Mouse (Mus musculus) cortical plate, adult 2 months (tissue): ENCODE data around the gene Adcy9.

ENCODE experiments used
- CTCF ChIP-seq: fragments of 200-500 bp; IDR thresholded peaks from 2 replicates; pipeline ENCODE4 v1.5.1; 2011; ENCODE audit warnings: mild to moderate bottlenecking, control low read depth, low read length; ENCODE audit not compliant: insufficient read depth; ENCODE audit errors: extremely low read depth
- POLR2A ChIP-seq: fragments of 200-500 bp; IDR thresholded peaks from 2 replicates; pipeline ENCODE4 v1.6.1; 2011; ENCODE audit warnings: mild to moderate bottlenecking, low read length, control low read depth; ENCODE audit not compliant: insufficient read depth; ENCODE audit errors: extremely low read depth

DNA sequence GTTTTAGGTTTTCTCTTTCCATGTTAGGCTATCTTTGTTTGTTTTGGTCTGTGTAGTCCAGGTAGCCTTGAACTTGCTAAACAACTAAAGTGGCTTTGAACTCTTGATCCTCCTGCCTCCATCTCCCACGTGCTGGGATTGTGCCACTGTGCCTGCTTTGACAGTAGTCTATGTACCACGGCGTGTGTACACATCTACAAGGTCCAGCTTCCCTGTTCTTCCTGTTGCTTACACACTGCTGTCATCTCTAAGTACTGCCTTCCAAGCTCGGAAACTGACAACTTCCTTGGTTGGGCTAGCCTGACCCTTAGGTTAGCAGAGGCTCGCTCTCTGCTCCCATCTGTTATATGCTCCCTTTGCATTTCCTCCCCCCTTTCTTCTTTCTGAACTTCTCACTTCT lies 116.7 kb downstream of the Adcy9 start:
- TF ChIP-seq CTCF = no peak
- TF ChIP-seq POLR2A = no peak
